Mouse (Mus musculus) testis, adult 10 weeks (tissue): ENCODE results near the gene Tprn. TPM values are rescaled to one million over a fixed set of nuclear protein-coding genes. Genes with fewer than 3 reads are reported as not detected.

ENCODE experiments used
- polyA plus RNA-seq: library from polyadenylated mRNA; stranded (reverse); fragments of 350-450 nt; fragmentation: Illumina TruSeq; extraction: RNeasy Lipid Tissue Mini Kit (QIAGEN cat#74804); gene quantifications from one replicate; pipeline ENCODE4 v1.2.3, GENCODE M21; 2014; ENCODE audit warnings: low read depth, low replicate concordance

The Tprn gene
- polyA plus RNA-seq, result 24.4 TPM

GRCm38 (mm10) chr2:25262291-25262767 lies at the start of gene Tprn:
Tprn (plus strand) TSS chr2:25262618.

GRCm38 (mm10) chr2:25214444-25214843 lies 48.0 kb upstream of the Tprn start, which contains the start of gene Stpg3:
Stpg3 (minus strand) TSS chr2:25214637.

DNA sequence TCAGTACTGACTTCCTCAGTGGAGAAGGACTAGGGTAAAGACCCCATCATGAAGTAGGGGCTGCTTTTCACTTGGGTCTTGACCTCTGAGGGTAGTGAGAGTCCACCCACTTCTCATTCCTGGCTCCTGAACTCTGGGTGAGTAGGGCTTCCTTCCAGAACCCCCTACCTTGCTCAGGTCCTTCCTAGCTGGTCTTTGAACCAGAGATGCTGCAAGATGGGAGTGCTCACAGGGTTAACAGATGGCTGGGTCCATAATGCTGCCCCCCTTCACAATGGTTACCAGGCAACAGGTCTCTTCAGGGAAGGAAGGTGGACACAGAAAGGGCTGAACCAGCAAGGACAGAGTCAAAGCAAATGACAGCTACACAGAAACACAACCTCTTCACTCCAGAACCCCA lies 44.0 kb upstream of the Tprn start, which contains the start of gene Fam166a:
TSS of gene Fam166a (plus strand) at position 301 of the 400 bp plus-strand sequence.

GRCm38 (mm10) chr2:25224492-25224765 lies 38.0 kb upstream of the Tprn start, which contains the start of gene Tubb4b:
Tubb4b (minus strand) TSS chr2:25224702.

DNA sequence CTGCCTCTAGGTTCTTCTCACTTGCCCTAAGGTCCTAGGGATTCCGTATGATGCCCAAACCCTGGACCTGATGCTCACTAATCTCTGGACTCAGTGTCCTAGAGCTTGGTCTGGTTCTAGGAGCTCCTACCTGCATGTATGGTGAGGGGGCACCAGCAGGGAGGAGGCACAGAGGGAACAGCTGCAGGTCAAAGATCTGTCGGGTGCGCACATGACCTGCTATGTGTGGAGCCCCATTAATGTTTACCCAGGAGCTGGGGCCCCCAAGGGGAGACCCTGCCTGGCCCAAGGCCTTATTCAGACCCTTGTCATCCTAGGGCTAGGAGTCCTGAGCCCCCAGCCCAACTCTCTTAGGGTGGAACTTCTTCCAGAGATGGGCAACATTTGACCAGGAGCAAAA lies 28.4 kb upstream of the Tprn start, which contains the start of gene Slc34a3:
TSS of gene Slc34a3 (minus strand) at position 315 of the 400 bp plus-strand sequence.

DNA sequence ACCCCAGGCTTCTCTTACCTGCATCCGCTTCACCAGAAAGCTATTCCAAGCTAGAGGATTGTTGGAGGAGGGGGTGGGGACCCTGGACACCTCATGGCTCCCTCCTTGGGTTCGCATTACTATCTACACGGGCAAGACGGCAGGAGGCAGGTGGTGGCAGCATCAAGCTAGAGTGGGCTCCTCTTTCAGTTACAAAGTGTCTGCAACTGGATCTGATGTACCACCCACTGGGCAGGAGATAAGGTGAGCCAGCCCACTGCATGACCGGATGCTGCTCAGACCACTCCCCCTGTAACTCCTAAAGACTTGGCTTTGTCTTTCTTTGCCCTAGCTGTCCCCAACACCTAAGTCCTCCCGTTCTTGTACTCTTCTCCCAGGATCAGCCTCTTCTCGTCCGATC lies 25.8 kb upstream of the Tprn start, which contains the start of gene Rnf224:
TSS of gene Rnf224 (minus strand) at position 174 of the 400 bp plus-strand sequence.

DNA sequence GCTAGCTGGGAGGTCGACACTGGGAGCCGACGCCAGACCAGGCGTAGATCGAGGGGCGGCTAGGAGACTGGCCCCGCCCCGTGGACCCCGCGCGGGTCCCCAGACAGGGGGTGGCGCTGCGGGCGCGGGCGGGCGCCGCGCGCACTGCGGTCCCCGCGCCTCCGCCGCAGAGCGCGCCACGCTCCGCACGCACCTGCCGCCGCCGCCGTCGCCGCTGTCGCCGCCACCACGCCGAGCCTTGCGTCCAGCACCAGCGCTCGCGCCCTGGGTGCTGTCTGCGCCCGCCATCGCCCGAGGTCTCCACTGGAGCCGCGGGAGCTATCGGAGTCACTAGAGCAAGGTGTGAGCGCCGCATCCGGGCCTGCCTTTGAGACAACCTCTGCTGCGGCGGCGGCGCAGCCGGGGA lies 20.3 kb upstream of the Tprn start, which contains the start of the genes Rnf208 and Cysrt1:
TSS of gene Rnf208 (plus strand) at position 155 of the 406 bp plus-strand sequence.
TSS of gene Cysrt1 (minus strand) at position 352 of the 406 bp plus-strand sequence.

DNA sequence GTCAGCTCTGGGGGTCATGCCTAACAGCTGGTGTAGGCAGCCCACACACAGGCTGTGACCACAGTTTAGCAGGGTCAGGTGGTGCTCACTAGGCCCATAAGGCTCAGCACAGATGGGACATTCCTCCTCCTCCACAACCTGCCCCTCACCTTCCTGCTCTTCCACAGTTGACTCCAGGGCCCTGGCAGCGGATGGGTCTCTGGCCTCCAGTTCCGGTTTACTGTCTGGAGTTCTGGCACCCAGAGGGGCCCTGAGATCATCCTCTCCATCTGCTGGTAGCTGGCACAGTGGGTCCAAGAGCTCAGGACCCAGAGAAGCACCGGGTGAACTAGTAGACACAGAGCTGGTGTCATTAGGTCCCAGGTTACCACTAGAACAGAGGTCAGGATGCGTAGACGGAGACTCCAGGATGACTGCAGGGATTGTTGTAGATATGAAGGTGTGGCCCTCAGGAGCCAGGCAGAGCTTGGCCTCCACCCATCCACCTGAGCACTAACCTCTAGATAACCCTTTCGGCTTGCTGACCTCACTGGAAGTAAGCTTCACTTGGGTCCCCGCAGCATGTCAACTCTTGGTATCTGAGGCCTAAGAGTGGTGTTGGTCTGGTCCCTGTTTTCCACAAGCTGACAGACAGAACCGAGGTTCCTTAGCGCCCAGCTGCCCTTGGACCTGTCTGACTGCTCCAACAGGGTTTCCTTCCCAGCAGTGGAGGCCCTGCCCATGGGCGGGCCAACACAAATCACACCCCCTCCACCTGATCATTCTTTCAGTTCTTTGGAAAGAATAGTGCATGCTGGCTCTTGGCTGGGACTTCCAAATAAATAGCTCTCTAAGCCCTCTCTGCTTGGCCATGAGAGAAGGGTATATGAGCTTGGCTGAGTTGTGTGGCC lies 16.0 kb upstream of the Tprn start, which contains the start of gene AL732309.1:
TSS of gene AL732309.1 (minus strand) at position 681 of the 890 bp plus-strand sequence.

GRCm38 (mm10) chr2:25255284-25255779 lies 7.1 kb upstream of the Tprn start, which contains the start of gene Tmem203:
Tmem203 (plus strand) TSS chr2:25255439.

GRCm38 (mm10) chr2:25271827-25272511 lies 9.6 kb downstream of the Tprn start, which contains the start of the genes Ssna1 and Anapc2:
Ssna1 (minus strand) TSS chr2:25272438.
Anapc2 (plus strand) TSS chr2:25272478.

GRCm38 (mm10) chr2:25287927-25288649 lies 25.7 kb downstream of the Tprn start, which contains the start of gene Tmem210:
Tmem210 (plus strand) TSS chr2:25288145.

GRCm38 (mm10) chr2:25289651-25290050 lies 27.2 kb downstream of the Tprn start, which contains the start of gene Lrrc26:
Lrrc26 (plus strand) TSS chr2:25289915.

DNA sequence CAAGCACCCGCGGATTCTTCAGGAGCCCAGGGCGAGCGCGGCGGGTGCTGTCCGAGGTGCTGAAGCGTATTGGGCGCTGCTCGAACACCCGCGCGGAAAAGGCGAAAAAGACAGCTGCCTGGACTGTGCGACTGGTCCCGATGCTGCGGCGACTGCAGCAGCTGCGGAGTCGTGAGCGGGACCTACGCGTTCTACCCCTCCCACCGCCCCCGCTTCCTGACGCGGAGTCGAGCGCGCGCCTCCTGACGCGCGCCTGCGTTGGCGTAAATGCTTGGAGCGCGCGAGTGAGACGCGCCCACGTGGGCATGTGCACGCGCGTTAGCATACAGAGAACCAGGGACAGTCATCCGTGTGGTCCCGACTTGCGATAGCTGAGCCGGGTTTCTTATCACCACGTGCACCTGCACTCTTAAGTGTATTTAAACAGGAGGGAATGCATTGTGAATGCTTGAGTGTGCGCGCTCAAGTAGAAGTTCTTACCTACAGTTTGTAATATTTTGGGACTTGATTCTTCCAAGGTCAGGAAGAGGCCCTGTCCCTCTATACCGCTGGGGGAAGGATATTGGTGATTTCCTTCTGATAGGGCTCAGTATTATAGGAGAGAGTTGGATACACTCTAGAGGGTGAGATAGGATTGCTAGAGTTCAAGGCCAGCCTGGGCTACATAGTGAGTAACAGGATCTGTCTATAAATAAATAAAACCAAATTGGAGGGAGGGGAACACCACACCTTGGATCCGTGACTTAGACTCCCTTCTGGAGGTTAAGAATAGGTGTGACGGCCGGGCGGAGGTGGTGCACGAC lies 56.8 kb downstream of the Tprn start, which contains the start of gene Grin1:
TSS of gene Grin1 (minus strand) at position 217 of the 803 bp plus-strand sequence.

Other genes starting within 250 kb of the Tprn start
- 3.6 TPM for gene Nsmf, start 208.3 kb upstream of the Tprn start, polyA plus RNA-seq
- gene Entpd8, start 182.3 kb upstream of the Tprn start, polyA plus RNA-seq, result 0.20 TPM
- not detected for gene Noxa1, start 167.5 kb upstream of the Tprn start, polyA plus RNA-seq
- gene Nrarp, start 81.9 kb upstream of the Tprn start, polyA plus RNA-seq, result 1.2 TPM
- 0.17 TPM for gene Tor4a, start 65.7 kb upstream of the Tprn start, polyA plus RNA-seq
- gene Nelfb, start 51.1 kb upstream of the Tprn start, polyA plus RNA-seq, result 4.2 TPM
- gene Stpg3, start 48.0 kb upstream of the Tprn start, polyA plus RNA-seq, result 21.6 TPM
- gene Fam166a, start 43.9 kb upstream of the Tprn start, polyA plus RNA-seq, result 145 TPM
- gene Tubb4b, start 37.9 kb upstream of the Tprn start, polyA plus RNA-seq, result 327 TPM
- not detected for gene Slc34a3, start 28.3 kb upstream of the Tprn start, polyA plus RNA-seq
- gene Rnf224, start 25.8 kb upstream of the Tprn start, polyA plus RNA-seq, result not detected
- gene Rnf208, start 20.4 kb upstream of the Tprn start, polyA plus RNA-seq, result not detected
- not detected for gene Cysrt1, start 20.2 kb upstream of the Tprn start, polyA plus RNA-seq
- gene AL732309.1, start 15.8 kb upstream of the Tprn start, polyA plus RNA-seq, result 1.1 TPM
- 0.80 TPM for gene Tmem203, start 7.2 kb upstream of the Tprn start, polyA plus RNA-seq
- 4.1 TPM for gene Ssna1, start 9.8 kb downstream of the Tprn start, polyA plus RNA-seq
- 3.3 TPM for gene Anapc2, start 9.9 kb downstream of the Tprn start, polyA plus RNA-seq
- gene Tmem210, start 25.5 kb downstream of the Tprn start, polyA plus RNA-seq, result not detected
- gene Lrrc26, start 27.3 kb downstream of the Tprn start, polyA plus RNA-seq, result not detected
- not detected for gene Grin1, start 56.6 kb downstream of the Tprn start, polyA plus RNA-seq
- gene Man1b1, start 69.7 kb downstream of the Tprn start, polyA plus RNA-seq, result 21.6 TPM
- 0.50 TPM for gene Dpp7, start 93.7 kb downstream of the Tprn start, polyA plus RNA-seq
- gene Uap1l1, start 103.1 kb downstream of the Tprn start, polyA plus RNA-seq, result 0.10 TPM
- gene Sapcd2, start 109.7 kb downstream of the Tprn start, polyA plus RNA-seq, result 0.06 TPM
- gene Entpd2, start 133.3 kb downstream of the Tprn start, polyA plus RNA-seq, result 0.10 TPM
- gene Npdc1, start 136.7 kb downstream of the Tprn start, polyA plus RNA-seq, result 0.70 TPM
- gene Fut7, start 160.6 kb downstream of the Tprn start, polyA plus RNA-seq, result not detected
- 0.34 TPM for gene Abca2, start 166.1 kb downstream of the Tprn start, polyA plus RNA-seq
- not detected for gene Clic3, start 194.2 kb downstream of the Tprn start, polyA plus RNA-seq
- gene Paxx, start 198.5 kb downstream of the Tprn start, polyA plus RNA-seq, result 2.9 TPM
- gene Ptgds, start 207.4 kb downstream of the Tprn start, polyA plus RNA-seq, result 27.8 TPM
- not detected for gene Lcn12, start 231.3 kb downstream of the Tprn start, polyA plus RNA-seq
- gene Fbxw5, start 238.1 kb downstream of the Tprn start, polyA plus RNA-seq, result 6.6 TPM
- 7.9 TPM for gene C8g, start 239.1 kb downstream of the Tprn start, polyA plus RNA-seq